Mouse (Mus musculus) heart, embryonic 16.5 days (tissue): ENCODE data around the gene Pyurf. TPM values are rescaled to one million over a fixed set of nuclear protein-coding genes. Genes with fewer than 3 reads are reported as not detected.

Source experiments
- ATAC-seq: fragments of 200-750 bp; cut with Nextera tagmentation; replicated peaks from 2 replicates; pipeline ENCODE4 v1.8.0; 2017; ENCODE audit warnings: moderate number of reproducible peaks; ENCODE audit not compliant: insufficient read depth, low FRiP score; ENCODE audit errors: extremely low read depth
- H3K27ac ChIP-seq: fragments of 300-500 bp; sonication (generic); 2 replicates; pipeline ENCODE4 v1.5.1; 2014; ENCODE audit warnings: mild to moderate bottlenecking, low read length, control low read depth, moderate library complexity
- H3K27me3 ChIP-seq: fragments of 300-500 bp; sonication (generic); 2 replicates; pipeline ENCODE4 v1.6.1; 2014; ENCODE audit warnings: low read length, mixed read lengths; ENCODE audit not compliant: control insufficient read depth, insufficient read depth
- H3K36me3 ChIP-seq: fragments of 300-500 bp; sonication (generic); 2 replicates; pipeline ENCODE4 v1.6.1; 2014; ENCODE audit not compliant: control insufficient read depth, insufficient read depth
- H3K4me1 ChIP-seq: fragments of 300-500 bp; sonication (generic); 2 replicates; pipeline ENCODE4 v1.6.1; 2014; ENCODE audit warnings: low read length, mixed read lengths; ENCODE audit not compliant: control insufficient read depth, insufficient read depth
- H3K4me2 ChIP-seq: fragments of 300-500 bp; sonication (generic); 2 replicates; pipeline ENCODE4 v1.6.1; 2014; ENCODE audit warnings: low read depth, mild to moderate bottlenecking, control low read depth, low read length
- H3K4me3 ChIP-seq: fragments of 300-500 bp; sonication (generic); 2 replicates; pipeline ENCODE4 v1.5.1; 2014; ENCODE audit warnings: mild to moderate bottlenecking, control low read depth, low read length
- H3K9ac ChIP-seq: fragments of 300-500 bp; sonication (generic); 2 replicates; pipeline ENCODE4 v1.6.1; 2014; ENCODE audit warnings: low read length, control low read depth
- H3K9me3 ChIP-seq: fragments of 300-500 bp; sonication (generic); replicated peaks from 2 replicates; pipeline ENCODE4 v1.6.1; 2016; ENCODE audit warnings: low read length; ENCODE audit not compliant: control insufficient read depth
- WGBS: fragments of 180-500 bp; shearing (Covaris S2); extraction: QIAGEN DNeasy Blood & Tissue Kit; methylation state at CpG from one replicate; pipeline ENCODE4 v1.1.7; 2014; 5-methylcytosine and 5-hydroxymethylcytosine counted together
- polyA plus RNA-seq: library from polyadenylated mRNA; unstranded; fragments of >200 nt; fragmentation: Nextera tagmentation; extraction: Ambion mirVana; gene quantifications from 2 replicates; pipeline ENCODE4 v1.2.1, GENCODE M21; 2015

The Pyurf gene
- polyA plus RNA-seq, result 27.8 and 29.1 TPM in 2 replicates

DNA sequence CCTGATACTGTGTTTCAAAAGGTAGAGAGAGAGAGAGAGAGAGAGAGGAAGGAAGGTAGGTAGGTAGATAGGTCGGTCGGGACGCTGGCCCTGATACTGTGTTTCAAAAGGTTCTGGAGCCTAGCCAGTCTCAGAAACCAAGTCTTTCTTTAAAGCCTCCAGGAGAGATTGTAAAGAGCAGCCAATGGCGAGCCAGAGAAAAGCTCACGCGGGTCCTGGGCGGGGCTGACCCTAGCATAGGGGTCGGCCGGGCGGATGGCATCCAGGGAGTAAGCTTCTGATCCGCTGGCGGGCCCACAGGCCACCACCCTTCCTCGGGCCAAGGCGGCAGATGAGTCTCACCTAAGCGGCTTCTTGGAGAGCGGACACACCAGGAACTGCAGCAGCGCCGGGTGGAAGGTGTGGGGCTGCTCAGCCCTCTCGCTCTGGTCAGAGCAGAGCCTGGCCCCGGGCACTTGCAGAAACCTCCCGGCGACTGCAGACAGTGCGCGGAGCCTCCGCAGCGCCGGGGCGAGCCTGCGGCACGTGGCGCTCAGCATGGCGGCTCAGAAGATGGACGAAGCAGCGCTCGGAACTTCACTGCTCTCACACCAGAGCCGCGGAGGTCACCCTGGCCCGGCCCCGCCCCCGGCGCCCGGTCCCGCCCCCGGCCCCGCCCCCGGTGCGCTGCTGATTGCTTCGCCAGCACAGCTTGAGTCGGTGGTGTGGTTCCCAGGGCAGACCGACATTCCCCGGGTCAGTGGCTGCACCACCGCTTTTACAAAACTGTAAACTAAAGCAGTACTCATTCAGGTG, at the start of gene Pyurf:
Pyurf (minus strand) TSS at position 612 of the 795 bp plus-strand sequence.
- ATAC-seq, result peak; percentile 97
- no peaks in the 10 kb centered on the region for H3K9me3 ChIP-seq
- H3K9ac ChIP-seq, result peak within 1 kb of the TSS; percentile 97
- H3K4me2 ChIP-seq, result peak within 1 kb of the TSS; percentile 93
- H3K4me1 ChIP-seq, result peaks cover 4% of the 10 kb centered on the region; the same call in 1 of the 2 replicates
- no peaks in the 10 kb centered on the region for H3K27me3 ChIP-seq
- peaks cover 25% of the 10 kb centered on the region for H3K36me3 ChIP-seq
- peak within 1 kb of the TSS; percentile 100 for H3K27ac ChIP-seq
- peak within 1 kb of the TSS; percentile 91 for H3K4me3 ChIP-seq
- WGBS, result under 1% methylated on average over 52 of the region's 52 CpGs

- no peak overlapping the region for H3K27ac ChIP-seq
- H3K27me3 ChIP-seq, result no peaks in the 10 kb centered on the region
- no peak overlapping the region for H3K9ac ChIP-seq
- WGBS, result 74% methylated on average over 1 of the region's 1 CpGs
- H3K9me3 ChIP-seq, result no peaks in the 10 kb centered on the region
- no peak overlapping the region for H3K4me2 ChIP-seq
- peaks cover 8% of the 10 kb centered on the region for H3K36me3 ChIP-seq
- H3K4me3 ChIP-seq, result no peak overlapping the region
- ATAC-seq, result no peak
- H3K4me1 ChIP-seq, result 0 out of 2 replicates have a peak, but pooled peaks cover 3% of the 10 kb centered on the region
These were observed 29.5 kb upstream of the Pyurf start for GRCm38 (mm10) chr6:57721347-57721746.

GRCm38 (mm10) chr6:57711726-57712125, 19.8 kb upstream of the Pyurf start:
- H3K36me3 ChIP-seq, result peaks cover 4% of the 10 kb centered on the region; the same call in 1 of the 2 replicates
- H3K27me3 ChIP-seq, result no peaks in the 10 kb centered on the region
- no peak overlapping the region for H3K9ac ChIP-seq
- 20% methylated on average over 1 of the region's 1 CpGs for WGBS
- no peak overlapping the region for H3K4me3 ChIP-seq
- H3K27ac ChIP-seq, result no peak overlapping the region
- no peaks in the 10 kb centered on the region for H3K4me1 ChIP-seq
- ATAC-seq, result no peak
- H3K4me2 ChIP-seq, result no peak overlapping the region
- no peaks in the 10 kb centered on the region for H3K9me3 ChIP-seq

DNA sequence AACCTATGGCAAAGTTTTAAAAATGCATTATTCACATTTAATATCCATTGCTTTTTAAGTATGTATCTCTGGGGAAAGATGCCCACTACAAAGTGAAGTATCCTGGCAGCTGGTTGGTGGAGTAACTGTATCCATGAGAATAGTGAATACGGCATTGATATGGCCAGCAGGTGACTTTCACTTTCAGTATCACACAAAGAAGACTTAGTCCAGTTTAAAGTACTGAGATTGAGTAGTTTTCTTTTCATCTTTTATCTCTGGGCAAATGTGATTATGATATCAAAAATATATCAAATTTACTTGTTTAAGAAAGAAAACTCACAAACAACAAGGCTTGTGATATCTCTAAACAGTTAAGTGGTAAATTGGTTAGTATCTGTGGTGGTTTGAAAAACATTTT, 14.8 kb upstream of the Pyurf start:
- Histone ChIP-seq H3K36me3 (no peaks in the 10 kb centered on the region), H3K4me1 (peaks cover 6% of the 10 kb centered on the region), H3K4me2 (no peak overlapping the region), H3K9ac (no peak overlapping the region), H3K27me3 (no peaks in the 10 kb centered on the region), H3K9me3 (no peaks in the 10 kb centered on the region), H3K4me3 (no peak overlapping the region), H3K27ac (no peak overlapping the region)
- ATAC-seq, result no peak
- 91% methylated on average over 1 of the region's 1 CpGs for WGBS

GRCm38 (mm10) chr6:57703703-57704102, 11.8 kb upstream of the Pyurf start:
- Histone ChIP-seq H3K4me2 (peak overlapping the region; percentile 76), H3K4me1 (peaks cover 8% of the 10 kb centered on the region), H3K9ac (peak overlapping the region; percentile 81), H3K4me3 (peak overlapping the region; percentile 63), H3K27ac (peak overlapping the region; percentile 93), H3K27me3 (no peaks in the 10 kb centered on the region), H3K9me3 (no peaks in the 10 kb centered on the region), H3K36me3 (no peaks in the 10 kb centered on the region)
- ATAC-seq, result 0 out of 2 replicates have a peak, but pooled peaks have one; percentile 10
- 11% methylated on average over 2 of the region's 2 CpGs for WGBS

DNA sequence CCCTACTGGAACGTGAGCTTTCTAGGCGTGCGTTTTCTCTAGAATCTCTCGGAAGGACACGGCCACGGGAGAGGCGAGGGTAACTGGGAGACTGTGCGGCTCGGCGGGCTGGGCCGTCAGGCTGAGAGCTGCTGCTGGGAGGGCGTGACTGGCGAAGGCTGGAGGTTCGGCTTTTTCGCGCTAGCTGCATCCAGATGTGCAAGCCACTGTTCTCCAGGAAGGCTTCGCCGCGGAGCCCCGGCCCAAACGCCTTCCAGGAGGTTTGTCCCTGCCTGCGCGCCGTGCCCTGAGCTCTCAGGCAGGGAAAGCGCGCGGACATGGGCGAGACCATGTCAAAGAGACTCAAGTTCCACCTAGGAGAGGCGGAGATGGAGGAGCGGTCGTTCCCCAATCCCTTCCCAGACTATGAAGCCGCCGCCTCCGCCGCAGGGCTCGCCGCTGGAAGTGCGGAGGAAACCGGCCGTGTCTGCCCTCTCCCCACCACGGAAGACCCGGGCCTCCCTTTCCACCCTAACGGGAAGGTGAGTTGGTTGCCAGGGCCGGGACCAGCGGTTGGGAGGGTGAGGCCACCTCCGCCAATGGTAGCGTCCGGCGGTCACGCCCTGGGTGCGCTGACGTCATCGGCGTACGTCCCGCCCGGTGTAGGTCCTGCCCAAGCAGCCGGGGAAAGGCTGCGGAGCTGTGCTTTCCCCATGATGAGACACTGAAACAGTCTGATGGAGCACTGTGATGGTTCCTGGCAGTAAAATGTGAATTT, 11.0 kb upstream of the Pyurf start:
- H3K36me3 ChIP-seq, result no peaks in the 10 kb centered on the region
- peak overlapping the region; percentile 63 for H3K4me3 ChIP-seq
- H3K9me3 ChIP-seq, result no peaks in the 10 kb centered on the region
- WGBS, result under 1% methylated on average over 57 of the region's 59 CpGs
- H3K27me3 ChIP-seq, result no peaks in the 10 kb centered on the region
- H3K4me2 ChIP-seq, result peak overlapping the region; percentile 76
- peak overlapping the region; percentile 81 for H3K9ac ChIP-seq
- ATAC-seq, result peak; percentile 99
- peaks cover 8% of the 10 kb centered on the region for H3K4me1 ChIP-seq
- peak overlapping the region; percentile 93 for H3K27ac ChIP-seq

DNA sequence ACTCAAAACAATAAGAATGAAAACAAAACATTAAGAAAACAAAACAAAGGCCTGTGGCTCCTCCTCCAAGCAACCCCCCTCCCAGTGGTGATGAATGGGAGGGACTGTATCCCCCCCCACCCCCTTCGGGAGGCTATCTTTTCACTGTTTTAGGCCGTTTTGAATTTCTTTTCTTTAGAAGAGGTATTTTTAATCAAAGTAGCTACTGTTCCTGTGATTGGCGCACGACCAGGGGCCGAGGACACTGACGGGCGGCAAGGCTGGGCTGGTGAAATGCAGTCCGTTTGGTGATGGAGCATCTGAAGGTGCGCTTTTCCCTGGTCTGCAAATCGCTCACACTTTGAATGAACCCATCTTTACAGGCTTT, 10.5 kb upstream of the Pyurf start, which contains the start of gene Lancl2:
Lancl2 (plus strand) TSS at position 165 of the 367 bp plus-strand sequence.
- Histone ChIP-seq H3K27me3 (no peaks in the 10 kb centered on the region), H3K36me3 (no peaks in the 10 kb centered on the region), H3K9ac (peak within 1 kb of the TSS; percentile 81), H3K4me3 (peak within 1 kb of the TSS; percentile 63), H3K4me1 (peaks cover 8% of the 10 kb centered on the region), H3K9me3 (no peaks in the 10 kb centered on the region), H3K4me2 (peak within 1 kb of the TSS; percentile 76), H3K27ac (peak within 1 kb of the TSS; percentile 93)
- WGBS, result under 1% methylated on average over 10 of the region's 10 CpGs
- peak; percentile 2; the same call in 1 of the 2 replicates for ATAC-seq

GRCm38 (mm10) chr6:57701686-57702085, 9.8 kb upstream of the Pyurf start:
- H3K9me3 ChIP-seq, result no peaks in the 10 kb centered on the region
- H3K9ac ChIP-seq, result no peak overlapping the region
- no peak for ATAC-seq
- H3K4me3 ChIP-seq, result no peak overlapping the region
- WGBS, result 55% methylated on average over 4 of the region's 4 CpGs
- no peaks in the 10 kb centered on the region for H3K27me3 ChIP-seq
- no peaks in the 10 kb centered on the region for H3K36me3 ChIP-seq
- H3K27ac ChIP-seq, result no peak overlapping the region
- peak overlapping the region; percentile 76; the same call in 1 of the 2 replicates for H3K4me2 ChIP-seq
- peaks cover 8% of the 10 kb centered on the region for H3K4me1 ChIP-seq

GRCm38 (mm10) chr6:57693116-57693515, 1.2 kb upstream of the Pyurf start:
- Histone ChIP-seq H3K4me1 (peaks cover 4% of the 10 kb centered on the region; the same call in 1 of the 2 replicates), H3K9me3 (no peaks in the 10 kb centered on the region), H3K27ac (no peak overlapping the region), H3K27me3 (no peaks in the 10 kb centered on the region), H3K4me2 (no peak overlapping the region), H3K4me3 (no peak overlapping the region), H3K9ac (no peak overlapping the region), H3K36me3 (peaks cover 16% of the 10 kb centered on the region)
- ATAC-seq, result no peak
- WGBS, result 90% methylated on average over 3 of the region's 3 CpGs
